Mouse (Mus musculus) liver, postnatal 0 days (tissue): Measurements from ENCODE around the gene C3. TPM values are rescaled to one million over a fixed set of nuclear protein-coding genes. Genes with fewer than 3 reads are reported as not detected.

Experiments used
- ATAC-seq: fragments of 200-750 bp; cut with Nextera tagmentation; 2 replicates; pipeline ENCODE4 v1.8.0; 2017; ENCODE audit warnings: mild to moderate bottlenecking, moderate library complexity
- DNase-seq: peaks from one replicate; pipeline ENCODE4 v3.0.0-alpha.2; 2016
- H3K27ac ChIP-seq: fragments of 300-500 bp; sonication (generic); 2 replicates; pipeline ENCODE4 v1.5.1; 2014; ENCODE audit warnings: antibody characterized with exemption, moderate library complexity, mild to moderate bottlenecking, low read depth
- H3K27me3 ChIP-seq: fragments of 300-500 bp; sonication (generic); 2 replicates; pipeline ENCODE4 v1.6.1; 2014; ENCODE audit warnings: low read length, control low read depth, mixed read lengths; ENCODE audit not compliant: insufficient read depth
- H3K36me3 ChIP-seq: fragments of 300-500 bp; sonication (generic); replicated peaks from 2 replicates; pipeline ENCODE4 v1.6.1; 2014; ENCODE audit warnings: mild to moderate bottlenecking, control low read depth, low read length, moderate library complexity, mixed read lengths; ENCODE audit not compliant: insufficient read depth
- H3K4me1 ChIP-seq: fragments of 300-500 bp; sonication (generic); 2 replicates; pipeline ENCODE4 v1.6.1; 2014; ENCODE audit warnings: antibody characterized with exemption, mild to moderate bottlenecking, control low read depth; ENCODE audit not compliant: insufficient read depth
- H3K4me2 ChIP-seq: fragments of 300-500 bp; sonication (generic); 2 replicates; pipeline ENCODE4 v1.6.1; 2014; ENCODE audit warnings: low read depth, mild to moderate bottlenecking, low read length, moderate library complexity, mixed read lengths
- H3K4me3 ChIP-seq: fragments of 300-500 bp; sonication (generic); 2 replicates; pipeline ENCODE4 v1.5.1; 2014; ENCODE audit warnings: low read depth, low read length
- H3K9ac ChIP-seq: fragments of 300-500 bp; sonication (generic); replicated peaks from 2 replicates; pipeline ENCODE4 v1.6.1; 2014; ENCODE audit warnings: mild to moderate bottlenecking, moderate library complexity
- H3K9me3 ChIP-seq: fragments of 300-500 bp; sonication (generic); 2 replicates; pipeline ENCODE4 v1.6.1; 2016; ENCODE audit warnings: mild to moderate bottlenecking, control low read depth, low read length, mixed read lengths
- CTCF ChIP-seq: sonication (generic); IDR thresholded peaks from 2 replicates; pipeline ENCODE4 v1.5.1; 2016; ENCODE audit warnings: antibody characterized with exemption, low read depth
- EP300 ChIP-seq: IDR thresholded peaks from 2 replicates; pipeline ENCODE4 v1.6.1; 2016; ENCODE audit warnings: antibody characterized with exemption, low read depth, mild to moderate bottlenecking
- WGBS: fragments of 180-500 bp; shearing (Covaris S2); extraction: QIAGEN DNeasy Blood & Tissue Kit; methylation state at CpG from one replicate; pipeline ENCODE4 v1.1.7; 2014; ENCODE audit not compliant: insufficient replicate concordance; 5-methylcytosine and 5-hydroxymethylcytosine counted together
- polyA plus RNA-seq: library from polyadenylated mRNA; unstranded; fragments of >200 nt; fragmentation: Nextera tagmentation; extraction: Ambion mirVana; gene quantifications from 2 replicates; pipeline ENCODE4 v1.2.1, GENCODE M21; 2015

The C3 gene
- polyA plus RNA-seq, 1 experiment from 2014 or later = 1,364 TPM

- peaks cover 17% of the 10 kb centered on the region for H3K4me1 ChIP-seq
- DNase-seq = no peak
- no peaks in the 10 kb centered on the region for H3K36me3 ChIP-seq
- no peak overlapping the region for H3K4me2 ChIP-seq
- H3K27me3 ChIP-seq = no peaks in the 10 kb centered on the region
- H3K27ac ChIP-seq = no peak overlapping the region
- 69% methylated on average over 9 of the region's 9 CpGs for WGBS
- TF ChIP-seq EP300 = no peak
- TF ChIP-seq CTCF = no peak
- H3K4me3 ChIP-seq = no peak overlapping the region
- no peak for ATAC-seq
- H3K9ac ChIP-seq = no peak overlapping the region
- H3K9me3 ChIP-seq = no peaks in the 10 kb centered on the region
Measured at GRCm38 (mm10) chr17:57271301-57271700, 43.4 kb upstream of the C3 start.

- Histone ChIP-seq H3K9ac (no peak overlapping the region), H3K9me3 (no peaks in the 10 kb centered on the region), H3K27me3 (no peaks in the 10 kb centered on the region), H3K4me3 (no peak overlapping the region), H3K4me1 (peaks cover 7% of the 10 kb centered on the region; the same call in 1 of the 2 replicates), H3K36me3 (peaks cover 5% of the 10 kb centered on the region), H3K27ac (no peak overlapping the region), H3K4me2 (no peak overlapping the region)
- ATAC-seq = no peak
- whole genome bisulfite sequencing = 75% methylated on average over 6 of the region's 6 CpGs
- no peak for DNase-seq
- TF ChIP-seq EP300 (no peak), CTCF (no peak)
Measured at GRCm38 (mm10) chr17:57267556-57268126, 39.7 kb upstream of the C3 start.

- H3K9ac ChIP-seq = no peak overlapping the region
- no peak overlapping the region for H3K27ac ChIP-seq
- peaks cover 20% of the 10 kb centered on the region for H3K36me3 ChIP-seq
- H3K4me2 ChIP-seq = peak overlapping the region; percentile 45
- peak; percentile 83 for ATAC-seq
- H3K4me3 ChIP-seq = 0 out of 2 replicates have a peak overlapping the region, but pooled peaks have one; percentile 3
- WGBS = 35% methylated on average over 21 of the region's 22 CpGs
- peaks cover 7% of the 10 kb centered on the region; the same call in 1 of the 2 replicates for H3K4me1 ChIP-seq
- TF ChIP-seq EP300 = no peak
- TF ChIP-seq CTCF = peak; percentile 18; the same call in 1 of the 2 replicates
- no peaks in the 10 kb centered on the region for H3K27me3 ChIP-seq
- DNase-seq = peak; percentile 76
- no peaks in the 10 kb centered on the region for H3K9me3 ChIP-seq
Measured at GRCm38 (mm10) chr17:57264972-57265945, 37.3 kb upstream of the C3 start.

GRCm38 (mm10) chr17:57264164-57264563 lies 36.2 kb upstream of the C3 start:
- WGBS = 51% methylated on average over 2 of the region's 2 CpGs
- no peak overlapping the region for H3K27ac ChIP-seq
- ATAC-seq (no peak; the same call in 1 of the 2 replicates), DNase-seq (no peak)
- peaks cover 24% of the 10 kb centered on the region for H3K36me3 ChIP-seq
- H3K4me2 ChIP-seq = no peak overlapping the region
- peaks cover 7% of the 10 kb centered on the region; the same call in 1 of the 2 replicates for H3K4me1 ChIP-seq
- TF ChIP-seq EP300 = no peak
- no peak for TF ChIP-seq CTCF
- no peak overlapping the region for H3K9ac ChIP-seq
- no peaks in the 10 kb centered on the region for H3K27me3 ChIP-seq
- no peak overlapping the region for H3K4me3 ChIP-seq
- H3K9me3 ChIP-seq = no peaks in the 10 kb centered on the region

GRCm38 (mm10) chr17:57262901-57263550 lies 35.1 kb upstream of the C3 start:
- H3K4me3 ChIP-seq = no peak overlapping the region
- TF ChIP-seq EP300 = no peak
- TF ChIP-seq CTCF = no peak
- DNase-seq (no peak), ATAC-seq (no peak)
- WGBS = 79% methylated on average over 17 of the region's 17 CpGs
- H3K4me2 ChIP-seq = no peak overlapping the region
- no peaks in the 10 kb centered on the region for H3K9me3 ChIP-seq
- peaks cover 32% of the 10 kb centered on the region for H3K36me3 ChIP-seq
- H3K27ac ChIP-seq = no peak overlapping the region
- H3K9ac ChIP-seq = no peak overlapping the region
- peaks cover 7% of the 10 kb centered on the region; the same call in 1 of the 2 replicates for H3K4me1 ChIP-seq
- H3K27me3 ChIP-seq = no peaks in the 10 kb centered on the region

- peaks cover 33% of the 10 kb centered on the region for H3K36me3 ChIP-seq
- no peak for TF ChIP-seq EP300
- TF ChIP-seq CTCF = no peak
- H3K4me1 ChIP-seq = peaks cover 7% of the 10 kb centered on the region; the same call in 1 of the 2 replicates
- H3K27ac ChIP-seq = no peak overlapping the region
- no peak overlapping the region for H3K4me3 ChIP-seq
- no peaks in the 10 kb centered on the region for H3K9me3 ChIP-seq
- H3K27me3 ChIP-seq = no peaks in the 10 kb centered on the region
- WGBS = 33% methylated on average over 1 of the region's 1 CpGs
- H3K9ac ChIP-seq = no peak overlapping the region; the same call in 1 of the 2 replicates
- no peak for ATAC-seq
- DNase-seq = no peak
- H3K4me2 ChIP-seq = no peak overlapping the region
Measured at GRCm38 (mm10) chr17:57261796-57262195, 33.9 kb upstream of the C3 start.
